Mouse (Mus musculus) heart, postnatal 0 days (tissue): ENCODE results near the gene 1700092M07Rik.

Experiments used
- CTCF ChIP-seq: IDR thresholded peaks from 2 replicates; pipeline ENCODE4 v1.5.1; 2016; ENCODE audit warnings: antibody characterized with exemption, control low read depth, low read depth
- EP300 ChIP-seq: IDR thresholded peaks from 2 replicates; pipeline ENCODE4 v1.6.1; 2016; ENCODE audit warnings: antibody characterized with exemption, low read depth

DNA sequence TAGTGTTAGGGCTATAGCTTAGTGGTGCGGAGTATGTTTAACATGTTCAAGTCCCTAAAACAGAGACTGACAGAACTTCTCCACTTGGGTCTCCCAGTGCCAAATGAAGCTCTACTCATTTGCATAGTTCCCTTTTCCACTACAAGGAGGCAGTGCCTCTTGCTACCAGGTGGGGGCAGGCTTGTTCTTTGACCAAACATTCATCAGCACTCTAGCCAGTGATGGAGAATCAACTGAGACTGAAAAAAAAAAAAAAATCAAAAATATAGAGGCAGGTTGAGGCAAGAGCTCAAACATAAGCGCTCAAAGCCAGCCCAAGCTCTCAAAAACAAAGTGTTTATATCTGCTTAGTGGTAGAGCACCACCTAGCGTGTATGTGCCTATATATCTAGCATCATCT lies 22.2 kb upstream of the 1700092M07Rik start:
- TF ChIP-seq CTCF (peak; percentile 81), EP300 (no peak)
